Mouse (Mus musculus) lung, postnatal 25 days (tissue): ENCODE results near the gene Hspb11.

ENCODE experiments used
- DNase-seq: peaks from one replicate; pipeline ENCODE4 v3.0.0; 2022; ENCODE audit warnings: low spot score

The Hspb11 gene

DNA sequence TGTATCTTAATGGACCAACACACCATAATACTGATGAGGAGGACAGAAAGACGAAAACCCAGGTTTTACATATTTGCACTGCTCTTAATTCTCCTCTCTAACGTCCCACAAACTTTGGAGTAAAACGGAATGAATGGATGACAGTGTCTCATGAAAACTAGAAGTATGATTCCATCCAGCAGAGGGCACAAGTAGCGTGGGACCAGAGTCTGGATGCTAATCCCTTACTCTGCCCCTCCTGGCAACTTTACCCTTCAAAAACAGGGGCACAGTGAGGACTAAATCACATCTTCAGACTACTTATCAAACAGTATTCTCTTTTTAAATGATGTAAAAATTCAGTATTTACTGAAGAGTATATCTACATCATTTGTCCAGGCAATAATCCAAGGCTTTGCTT lies 2.9 kb upstream of the Hspb11 start:
- DNase-seq: peak; percentile 69

DNA sequence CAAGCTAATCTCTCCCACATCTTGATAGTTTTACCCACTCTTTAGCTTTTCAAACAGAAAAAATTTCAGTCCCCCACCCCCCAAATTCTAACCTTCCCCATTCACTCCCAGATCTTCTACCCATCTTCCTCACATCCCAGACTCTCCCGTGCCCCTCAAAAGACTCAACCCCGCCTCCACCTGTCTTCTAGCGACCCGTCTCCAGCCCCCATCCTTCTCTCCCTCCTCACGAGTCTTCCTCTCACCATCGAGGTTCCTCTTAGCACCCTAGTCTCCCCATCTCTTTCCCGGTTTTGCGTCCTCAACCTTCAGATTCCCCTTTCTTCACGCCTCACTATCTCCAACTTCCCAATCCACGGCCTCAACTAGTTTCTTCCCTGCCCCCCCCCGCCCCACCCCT lies 871 bp upstream of the Hspb11 start:
- DNase-seq: no peak

DNA sequence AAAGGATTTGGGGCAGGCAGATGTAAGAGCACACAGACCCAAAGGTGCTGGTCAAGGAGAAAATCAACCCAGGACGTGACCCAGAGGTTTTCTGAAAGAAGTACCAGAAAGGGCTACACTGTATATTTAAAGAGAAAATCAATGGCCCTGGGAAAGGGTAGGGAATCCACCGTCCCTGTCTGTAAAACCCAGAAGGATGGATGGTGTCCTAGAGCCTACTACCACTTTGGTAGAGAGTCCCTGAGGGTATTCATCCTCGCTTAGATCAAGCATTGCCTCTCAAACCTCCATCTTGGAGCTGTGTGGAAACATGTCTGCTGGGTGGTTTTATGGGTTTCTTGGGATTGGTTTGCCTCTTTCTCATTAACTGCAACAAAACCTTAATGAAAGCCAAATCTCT lies 1.0 kb downstream of the Hspb11 start:
- DNase-seq: no peak

DNA sequence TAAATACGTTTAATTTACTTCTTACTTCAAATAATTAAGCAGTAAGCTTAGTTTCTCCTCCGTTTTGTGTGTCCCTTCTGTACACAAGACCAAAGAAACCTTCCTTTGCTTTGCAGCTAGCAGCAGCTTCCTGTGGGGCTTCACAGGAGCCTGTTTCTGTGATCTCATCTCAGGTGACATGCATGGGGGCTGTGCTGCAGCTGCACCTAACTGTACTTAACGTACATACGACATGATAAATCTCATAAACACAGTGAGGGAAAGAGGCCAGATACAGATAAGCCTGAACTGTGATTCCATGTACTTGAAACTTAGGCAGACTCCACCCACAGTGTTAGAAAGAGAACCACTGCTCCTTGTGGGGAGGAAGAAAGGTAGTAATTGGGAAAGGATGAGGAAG lies 6.6 kb downstream of the Hspb11 start:
- DNase-seq: no peak

DNA sequence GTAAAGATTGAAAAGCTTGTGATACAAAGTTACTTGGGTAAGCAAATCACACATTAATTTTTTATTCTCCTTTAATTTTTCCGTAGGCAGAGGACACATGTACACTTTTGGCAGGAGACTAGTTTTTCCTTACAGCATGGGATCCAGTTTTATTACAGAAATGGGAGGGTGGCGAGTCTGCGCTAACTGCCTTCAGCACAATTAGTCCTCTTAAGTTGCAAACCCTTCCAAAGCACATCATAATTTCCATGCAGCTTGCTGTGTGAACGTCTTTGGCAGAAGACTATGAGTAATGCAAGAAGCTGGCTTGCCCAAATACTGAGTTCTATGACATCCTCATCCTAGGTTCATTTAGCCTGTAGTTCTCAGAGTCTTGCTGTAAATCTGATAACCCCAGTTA lies 20.3 kb downstream of the Hspb11 start:
- no peak for DNase-seq

DNA sequence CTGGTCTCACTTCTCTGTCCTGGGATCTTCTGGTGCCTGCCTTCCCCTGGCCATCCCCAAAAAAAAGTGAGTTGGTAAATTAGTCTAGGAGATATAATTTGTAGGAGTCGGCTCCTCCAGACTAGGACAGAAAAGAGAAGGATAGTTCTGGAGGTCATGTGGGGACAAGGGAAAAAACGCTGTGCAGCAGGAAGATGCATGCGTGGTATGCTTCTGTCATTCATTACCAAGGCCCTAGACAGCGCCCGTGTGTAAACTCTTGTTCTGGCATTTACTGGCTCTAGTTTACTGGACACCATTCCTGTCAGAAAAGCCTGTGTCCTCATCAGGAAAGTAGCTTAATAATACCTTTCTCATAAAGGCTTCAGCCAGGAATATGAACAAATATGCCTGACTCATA lies 21.1 kb downstream of the Hspb11 start:
- DNase-seq: no peak

DNA sequence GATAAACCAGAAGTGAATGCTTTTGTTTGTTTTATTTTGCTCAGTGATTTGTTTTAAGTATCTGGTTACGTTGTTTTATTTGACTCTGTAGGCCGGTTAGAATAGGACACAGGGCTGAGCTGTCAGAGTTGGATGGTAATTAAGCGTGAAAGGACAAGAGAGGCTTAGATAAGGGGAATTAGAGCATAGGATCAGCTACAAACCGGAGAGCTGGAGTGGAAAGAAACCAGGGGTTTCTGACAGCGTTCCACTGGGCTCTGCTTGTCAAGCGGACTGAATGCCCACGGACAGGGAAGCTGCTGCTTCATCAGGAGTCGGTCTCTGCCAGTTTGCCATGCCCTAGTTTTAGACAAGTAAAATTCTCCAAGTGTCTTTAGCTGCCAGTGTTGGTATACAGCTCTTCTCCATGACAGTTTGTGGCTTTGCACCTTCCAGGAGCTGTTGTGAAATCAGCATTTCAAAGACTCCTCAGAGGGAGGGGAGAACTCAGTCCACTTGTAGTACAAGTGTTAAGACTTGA lies 24.9 kb downstream of the Hspb11 start:
- DNase-seq: peak; percentile 10

DNA sequence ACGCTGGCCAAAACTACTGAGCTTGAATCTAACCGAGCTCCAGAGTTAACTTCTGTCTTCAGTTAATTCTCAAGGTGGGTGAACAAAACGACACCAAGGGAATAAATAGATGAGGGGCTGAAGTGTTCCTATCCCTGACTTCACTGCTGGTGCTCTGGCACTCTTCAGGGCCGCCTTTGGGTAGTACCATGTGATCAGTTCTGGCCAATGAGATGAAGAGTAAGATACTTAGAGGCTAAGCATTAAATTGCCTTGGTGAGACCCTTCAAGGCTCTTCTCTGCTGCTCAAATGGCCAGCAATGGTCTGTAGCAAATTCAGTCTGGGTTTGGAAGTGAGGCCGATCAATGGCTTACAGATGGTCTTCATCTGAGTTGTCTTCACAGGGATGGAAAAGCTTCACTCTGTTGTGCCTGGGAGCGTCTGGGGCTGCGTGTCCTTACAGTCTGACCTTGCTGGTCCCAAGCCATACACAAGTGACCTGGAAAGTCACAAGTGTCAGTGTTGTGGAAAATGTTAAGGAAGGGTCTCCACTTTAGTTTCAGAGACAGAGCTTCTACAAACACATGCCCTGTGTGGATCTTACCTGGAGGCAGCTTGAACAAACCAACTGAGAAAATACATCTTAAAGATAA lies 27.6 kb downstream of the Hspb11 start:
- DNase-seq: no peak

DNA sequence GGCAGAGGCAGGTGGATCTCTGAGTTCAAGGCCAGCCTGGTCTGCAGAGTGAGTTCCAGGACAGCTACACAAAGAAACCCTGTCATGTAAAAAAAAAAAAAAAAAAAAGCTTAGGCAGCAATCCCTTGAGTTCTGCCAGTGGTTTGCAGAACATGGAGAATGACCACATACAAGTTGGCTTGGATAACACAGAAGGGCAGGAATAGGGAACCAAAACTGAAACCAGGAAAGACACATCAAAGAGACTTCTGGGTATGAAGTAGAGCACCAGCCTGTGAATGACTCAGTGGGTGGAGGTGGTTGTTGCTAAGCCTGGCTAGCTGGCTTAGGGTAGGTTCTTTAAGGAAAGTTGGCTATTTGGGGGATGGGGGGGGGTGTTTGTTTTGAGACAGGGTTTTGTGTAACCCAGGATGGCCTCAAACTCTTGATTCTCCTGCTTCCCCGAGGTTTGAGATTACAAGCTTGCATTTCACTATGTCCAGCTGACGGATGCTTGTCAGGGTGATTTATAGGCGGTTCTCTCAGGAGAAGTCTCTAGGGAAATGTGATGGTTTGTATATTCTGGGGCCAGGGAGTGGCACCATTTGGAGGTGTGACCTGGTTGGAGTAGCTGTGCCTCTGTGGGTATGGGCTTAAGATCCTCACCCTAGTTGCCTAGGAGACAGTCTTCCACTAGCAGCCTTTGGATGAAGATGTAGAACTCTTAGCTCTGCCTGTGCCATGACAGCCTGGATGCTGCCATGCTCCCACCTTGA lies 32.2 kb downstream of the Hspb11 start:
- DNase-seq: peak; percentile 46

DNA sequence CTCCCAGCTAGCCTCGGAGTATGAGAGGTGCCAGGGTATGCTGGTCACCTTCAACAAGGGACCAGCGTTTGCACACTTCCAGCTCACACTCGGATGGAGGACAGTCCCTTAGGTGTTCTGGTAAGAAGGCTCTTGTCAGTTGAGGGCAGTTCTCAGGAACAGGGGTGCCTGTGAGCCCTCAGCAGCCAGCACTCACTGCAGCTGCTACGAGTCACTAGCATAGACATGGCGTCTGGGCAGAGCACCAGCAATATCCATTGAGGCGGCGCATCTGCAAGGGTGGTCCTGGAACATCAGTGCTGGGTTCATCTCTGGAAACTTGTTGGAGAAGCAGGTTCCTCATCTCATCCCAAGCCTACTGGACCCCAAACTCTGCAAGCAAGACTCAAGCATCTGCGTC lies 33.0 kb downstream of the Hspb11 start:
- no peak for DNase-seq

DNA sequence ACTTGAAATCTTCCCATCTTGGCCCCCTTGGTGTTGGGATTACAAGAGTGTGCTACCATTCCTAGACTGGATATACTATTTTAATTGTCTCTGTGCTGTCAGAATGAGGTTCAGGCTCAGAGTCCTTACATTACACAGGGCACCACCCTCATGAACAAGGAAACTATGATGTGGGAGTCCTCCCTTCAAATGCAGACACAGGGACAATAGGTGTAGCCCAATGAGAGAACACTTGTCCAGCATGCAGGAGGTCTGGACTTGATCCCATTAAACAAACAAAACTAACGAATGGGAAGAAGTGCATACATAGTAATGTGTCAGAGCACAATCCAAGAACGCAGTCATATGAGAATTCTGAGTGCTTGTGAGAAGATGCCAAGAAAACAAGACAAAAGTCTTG lies 34.1 kb downstream of the Hspb11 start:
- no peak for DNase-seq

DNA sequence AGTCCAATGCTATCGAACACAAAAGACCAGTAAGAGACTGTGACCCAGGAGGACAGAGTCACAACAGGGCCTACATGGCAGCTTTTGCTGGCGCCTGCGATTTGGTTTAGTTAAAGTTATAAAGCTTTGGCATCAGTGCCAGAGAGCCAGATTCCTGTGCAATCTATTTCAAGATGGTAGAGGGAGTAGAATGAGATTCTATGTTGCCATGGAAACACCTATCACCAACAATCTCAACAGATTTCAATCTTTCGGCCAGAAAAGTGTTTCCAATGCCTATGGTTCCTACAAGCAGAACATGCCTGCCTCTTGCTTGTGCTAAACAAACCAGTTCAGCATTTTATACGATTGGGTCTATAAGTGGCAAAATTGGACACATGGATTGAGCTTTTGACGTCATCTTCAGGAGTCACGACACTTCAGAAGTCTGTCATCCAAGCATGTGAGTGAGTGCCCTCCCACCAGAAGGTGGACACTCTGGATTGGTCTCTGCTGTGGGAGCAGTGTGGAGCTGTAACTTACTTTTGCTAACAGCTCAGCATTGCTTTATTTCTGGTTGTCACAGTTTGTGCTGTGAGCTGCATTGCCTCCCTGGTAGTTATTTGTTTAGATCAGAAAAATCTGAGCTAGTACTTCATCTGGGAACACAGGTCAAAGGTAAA lies 38.3 kb downstream of the Hspb11 start:
- no peak for DNase-seq

DNA sequence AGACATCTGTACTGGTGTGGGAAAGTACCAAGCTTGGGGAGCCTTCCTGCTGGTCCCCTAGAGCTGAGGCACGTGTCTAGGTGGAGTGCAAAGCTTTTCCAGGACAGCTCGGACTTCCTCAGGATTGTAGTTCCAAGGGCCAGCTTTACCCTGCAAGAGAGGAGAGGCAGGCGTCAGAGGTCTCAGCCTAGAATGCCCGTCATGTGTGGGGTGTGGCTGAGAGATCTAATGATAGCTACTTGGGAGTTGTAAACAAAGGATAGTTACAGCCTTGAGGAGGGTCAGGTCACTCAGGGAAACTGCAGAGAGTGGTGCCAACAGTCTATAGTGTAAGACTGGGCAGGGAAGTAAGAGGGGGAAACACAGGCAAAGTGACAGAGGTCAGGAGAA lies 38.9 kb downstream of the Hspb11 start:
- DNase-seq: peak; percentile 57

DNA sequence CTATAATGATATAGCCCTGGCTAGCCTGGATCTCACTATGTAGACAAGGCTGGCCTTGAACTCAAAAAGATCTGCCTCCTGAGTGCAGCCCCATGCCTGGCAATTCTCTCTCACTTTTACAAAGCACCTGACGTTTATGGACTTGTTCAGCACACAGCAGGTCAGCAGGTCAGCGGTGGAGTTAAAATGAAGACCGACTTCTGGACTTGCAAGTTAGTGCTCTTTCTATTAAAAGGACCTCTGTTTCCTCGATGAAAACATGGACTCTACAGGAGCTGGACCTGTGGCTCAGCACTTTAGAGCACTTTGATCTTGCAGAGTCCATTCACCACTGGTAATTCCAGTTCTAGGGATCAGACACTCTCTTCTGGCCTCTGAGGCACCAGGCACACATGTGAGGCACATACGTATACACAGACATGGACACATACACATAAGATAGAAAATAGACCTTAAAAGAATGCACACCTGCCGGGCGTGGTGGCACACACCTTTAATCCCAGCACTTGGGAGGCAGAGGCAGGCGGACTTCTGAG lies 44.7 kb downstream of the Hspb11 start:
- no peak for DNase-seq

DNA sequence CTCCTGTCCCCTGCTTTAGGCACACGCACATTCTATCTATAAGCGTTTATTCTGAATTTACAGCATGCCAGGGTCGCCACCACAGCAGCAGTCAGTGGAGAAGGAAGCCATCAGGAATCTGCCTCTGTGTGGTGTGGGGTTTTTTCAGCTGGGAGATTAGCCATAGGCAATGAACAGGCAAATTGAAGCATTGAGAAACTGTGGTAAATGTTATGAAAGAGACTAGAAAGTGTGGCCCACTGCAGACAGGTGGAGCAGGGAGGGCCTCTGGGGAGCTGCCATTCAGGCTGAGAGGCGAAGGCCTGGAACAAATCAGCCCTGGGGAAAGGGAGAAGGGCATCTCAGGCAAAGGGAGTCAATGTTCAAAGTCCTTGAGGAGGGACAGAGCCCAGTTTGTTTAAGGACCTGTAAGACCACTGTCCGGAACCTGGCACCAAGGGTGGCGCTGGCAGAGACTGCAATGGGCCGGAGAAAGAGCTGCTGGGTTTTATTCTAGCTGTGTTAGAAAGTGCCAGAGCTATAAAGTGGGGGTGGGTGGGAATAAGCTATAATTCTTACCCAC lies 46.5 kb downstream of the Hspb11 start:
- DNase-seq: no peak

DNA sequence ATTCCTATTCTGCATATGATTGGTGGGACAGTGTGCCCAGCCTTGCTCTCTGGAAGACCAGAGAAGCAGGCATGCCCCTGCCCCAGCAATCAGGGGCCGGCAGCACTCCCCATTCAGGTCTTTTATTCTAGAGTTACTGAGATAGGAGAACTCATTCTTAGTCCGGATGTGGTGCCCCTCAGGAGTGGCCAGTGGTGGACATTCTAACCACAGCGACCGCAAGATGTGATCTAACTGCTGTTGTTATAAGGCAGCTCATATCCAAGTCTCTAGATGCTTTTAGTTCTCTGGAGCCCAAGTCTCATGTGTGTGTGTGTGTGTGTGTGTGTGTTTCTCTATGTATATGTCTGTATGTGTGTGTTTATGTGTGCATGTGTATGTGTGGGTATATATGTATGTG lies 47.0 kb downstream of the Hspb11 start:
- DNase-seq: no peak

DNA sequence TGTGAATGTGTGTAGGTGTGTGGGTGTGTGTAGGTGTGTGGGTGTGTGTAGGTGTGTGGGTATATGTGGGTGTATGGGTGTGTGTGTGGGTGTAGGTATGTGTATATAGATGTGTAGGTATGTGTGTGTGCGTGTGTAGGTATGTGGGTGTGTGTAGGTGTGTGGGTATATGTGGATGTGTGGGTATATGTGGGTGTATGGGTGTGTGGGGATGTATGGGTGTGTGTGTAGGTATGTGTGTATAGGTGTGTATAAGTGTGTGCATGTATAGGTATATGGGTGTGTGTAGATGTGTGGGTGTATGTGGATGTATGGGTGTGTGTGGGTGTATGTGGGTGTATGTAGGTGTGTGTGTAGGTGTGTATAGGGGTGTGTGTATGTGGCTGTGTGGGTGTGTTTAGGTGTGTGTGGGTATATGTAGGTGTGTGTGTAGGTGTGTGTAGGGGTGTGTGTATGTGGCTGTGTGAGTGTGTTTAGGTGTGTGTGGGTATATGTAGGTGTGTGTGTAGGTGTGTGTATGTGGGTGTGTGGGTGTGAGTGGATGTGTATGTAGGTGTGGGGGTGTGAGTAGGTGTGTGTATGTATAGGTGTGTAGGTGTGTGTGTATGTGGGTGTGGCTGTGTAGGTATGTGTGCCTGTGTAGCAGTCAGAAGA lies 47.6 kb downstream of the Hspb11 start:
- DNase-seq: no peak

DNA sequence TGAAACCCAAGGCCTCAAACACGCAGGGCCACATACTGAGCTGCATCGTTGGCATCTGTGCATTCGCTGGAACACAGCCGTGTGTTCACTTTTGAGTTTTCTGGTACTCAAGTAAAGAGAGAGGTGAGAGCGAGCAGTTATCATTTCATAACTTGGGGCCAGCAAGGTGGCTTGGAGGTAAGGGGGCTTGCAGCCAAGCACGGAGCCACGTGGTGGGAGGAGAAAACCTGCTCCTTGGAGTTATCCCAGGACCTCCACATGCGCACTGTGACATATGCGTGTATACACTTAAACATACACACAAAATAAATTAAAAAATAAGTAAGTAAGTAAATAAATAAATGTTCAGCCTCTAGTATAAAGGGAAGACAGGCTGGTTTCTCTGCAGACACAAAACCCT lies 48.8 kb downstream of the Hspb11 start:
- peak; percentile 27 for DNase-seq

DNA sequence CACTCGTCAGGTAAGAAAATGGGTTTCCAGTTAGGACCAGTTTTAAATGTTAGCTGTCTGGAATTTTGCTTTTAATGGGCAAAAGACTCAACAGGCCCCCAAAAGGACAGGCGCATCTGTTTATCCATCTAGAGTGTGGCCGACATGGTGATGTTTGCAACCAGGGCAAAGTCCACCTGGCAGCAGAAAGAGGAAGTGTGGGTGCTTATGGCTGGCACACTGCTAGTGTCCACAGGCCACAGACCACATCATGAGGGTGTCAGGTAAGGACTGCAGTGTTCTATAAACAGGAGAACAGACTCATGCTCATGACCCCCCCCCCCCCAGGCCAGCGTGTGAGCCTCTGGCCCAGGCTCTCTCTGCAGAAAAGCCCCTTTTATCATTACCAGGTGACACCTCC lies 49.4 kb downstream of the Hspb11 start:
- DNase-seq: no peak

DNA sequence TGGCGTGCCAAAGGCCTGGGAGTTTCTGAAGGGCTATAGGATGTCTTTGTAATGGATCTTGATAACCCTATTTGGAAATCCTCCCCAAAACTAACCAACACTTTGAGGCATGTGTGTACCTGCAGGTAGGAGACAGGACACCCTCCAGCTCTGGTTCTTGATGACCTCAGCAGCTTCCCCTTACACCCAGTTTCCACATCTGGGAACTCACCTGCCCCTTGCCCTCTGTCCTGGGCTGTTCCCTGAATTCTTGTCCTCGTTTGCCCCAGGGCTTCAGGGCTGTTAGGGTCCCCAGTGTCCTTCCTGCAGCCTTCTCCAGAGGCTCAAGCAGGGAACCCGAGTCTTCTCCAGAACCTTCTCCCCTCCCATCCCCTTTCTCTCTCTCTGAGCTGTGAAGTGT lies 50.1 kb downstream of the Hspb11 start:
- no peak for DNase-seq

DNA sequence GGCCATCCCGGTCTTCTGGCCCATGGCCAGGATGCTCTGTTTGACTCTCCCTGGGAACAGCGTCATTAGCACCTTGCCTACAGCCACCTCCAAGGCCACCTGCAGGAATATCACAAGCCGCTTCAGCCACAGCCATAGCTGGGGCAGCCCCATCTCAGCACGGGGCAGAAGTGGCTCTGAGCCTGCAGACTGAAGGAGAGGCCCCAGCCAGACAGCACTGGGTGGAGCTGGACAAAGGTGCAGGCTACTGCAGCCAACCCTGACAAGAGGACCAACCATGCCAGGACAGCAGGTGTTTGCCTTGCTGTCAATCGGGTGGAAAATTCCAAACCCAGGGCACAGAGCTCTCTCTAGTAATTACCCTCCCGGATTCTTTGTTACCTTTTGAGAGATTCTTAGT lies 53.6 kb downstream of the Hspb11 start, which contains the start of gene Dio1:
Dio1 (minus strand) TSS at position 204 of the 400 bp plus-strand sequence.
- no peak for DNase-seq
